Mouse (Mus musculus) neural tube, embryonic 15.5 days (tissue): ENCODE results near the gene Brinp1. TPM values are rescaled to one million over a fixed set of nuclear protein-coding genes. Genes with fewer than 3 reads are reported as not detected.
A peak's percentile ranks its signal among the peaks of the same experiment; 100 is the strongest.
"Not testable (repeated sequence)": the region's sequence is repeated elsewhere in the genome, so short reads cannot be mapped to it uniquely, and the experiment has no call there.

Source experiments
- ATAC-seq: fragments of 200-750 bp; cut with Nextera tagmentation; 2 replicates; pipeline ENCODE4 v1.8.0; 2017; ENCODE audit warnings: mild to moderate bottlenecking, moderate TSS enrichment, moderate library complexity; ENCODE audit not compliant: low FRiP score
- H3K27ac ChIP-seq: fragments of 300-500 bp; sonication (generic); replicated peaks from 2 replicates; pipeline ENCODE4 v1.5.1; 2015; ENCODE audit warnings: mild to moderate bottlenecking, inconsistent platforms
- H3K27me3 ChIP-seq: fragments of 300-500 bp; sonication (generic); replicated peaks from 2 replicates; pipeline ENCODE4 v1.6.1; 2015; ENCODE audit warnings: inconsistent platforms
- H3K36me3 ChIP-seq: fragments of 300-500 bp; sonication (generic); 2 replicates; pipeline ENCODE4 v1.6.1; 2015; ENCODE audit warnings: inconsistent platforms
- H3K4me1 ChIP-seq: fragments of 300-500 bp; sonication (generic); 2 replicates; pipeline ENCODE4 v1.6.1; 2015; ENCODE audit warnings: inconsistent platforms
- H3K4me2 ChIP-seq: fragments of 300-500 bp; sonication (generic); 2 replicates; pipeline ENCODE4 v1.6.1; 2015; ENCODE audit warnings: inconsistent platforms, mild to moderate bottlenecking, moderate library complexity
- H3K4me3 ChIP-seq: fragments of 300-500 bp; sonication (generic); replicated peaks from 2 replicates; pipeline ENCODE4 v1.5.1; 2015; ENCODE audit warnings: mild to moderate bottlenecking, inconsistent platforms
- H3K9ac ChIP-seq: fragments of 300-500 bp; sonication (generic); replicated peaks from 2 replicates; pipeline ENCODE4 v1.6.1; 2015; ENCODE audit warnings: mild to moderate bottlenecking, inconsistent platforms
- H3K9me3 ChIP-seq: fragments of 300-500 bp; sonication (generic); replicated peaks from 2 replicates; pipeline ENCODE4 v1.6.1; 2016; ENCODE audit warnings: inconsistent platforms
- WGBS: fragments of 180-500 bp; shearing (Covaris S2); methylation state at CpG from one replicate; pipeline ENCODE4 v1.1.7; 2015; ENCODE audit warnings: mixed read lengths; 5-methylcytosine and 5-hydroxymethylcytosine counted together
- polyA plus RNA-seq: library from polyadenylated mRNA; unstranded; fragments of >200 nt; fragmentation: Nextera tagmentation; extraction: Ambion mirVana; gene quantifications from 2 replicates; pipeline ENCODE4 v1.2.1, GENCODE M21; 2015

Brinp1 gene
- polyA plus RNA-seq, 1 experiment from 2014 or later = 90.7 TPM

GRCm38 (mm10) chr4:68910942-68911341 lies 43.3 kb downstream of the Brinp1 start:
- H3K4me2 ChIP-seq = no peak overlapping the region
- no peaks in the 10 kb centered on the region for H3K9me3 ChIP-seq
- no peak for ATAC-seq
- no peak overlapping the region for H3K4me3 ChIP-seq
- H3K4me1 ChIP-seq = peaks cover 8% of the 10 kb centered on the region
- no peak overlapping the region for H3K27ac ChIP-seq
- WGBS = 66% methylated on average over 3 of the region's 3 CpGs
- H3K9ac ChIP-seq = no peak overlapping the region
- H3K27me3 ChIP-seq = no peaks in the 10 kb centered on the region
- no peaks in the 10 kb centered on the region for H3K36me3 ChIP-seq

GRCm38 (mm10) chr4:68906417-68907210 lies 47.6 kb downstream of the Brinp1 start:
- Histone ChIP-seq H3K27me3 (no peaks in the 10 kb centered on the region), H3K9ac (no peak overlapping the region), H3K9me3 (no peaks in the 10 kb centered on the region), H3K4me3 (no peak overlapping the region), H3K27ac (no peak overlapping the region), H3K36me3 (peaks cover 3% of the 10 kb centered on the region; the same call in 1 of the 2 replicates), H3K4me2 (peak overlapping the region; percentile 15; the same call in 1 of the 2 replicates), H3K4me1 (peaks cover 8% of the 10 kb centered on the region)
- peak; percentile 64; the same call in 1 of the 2 replicates for ATAC-seq
- 51% methylated on average over 11 of the region's 11 CpGs for WGBS

- H3K27me3 ChIP-seq = no peaks in the 10 kb centered on the region
- no peaks in the 10 kb centered on the region for H3K4me1 ChIP-seq
- no peak overlapping the region for H3K27ac ChIP-seq
- ATAC-seq = no peak
- H3K36me3 ChIP-seq = no peaks in the 10 kb centered on the region
- H3K4me3 ChIP-seq = no peak overlapping the region
- H3K4me2 ChIP-seq = no peak overlapping the region
- H3K9me3 ChIP-seq = no peaks in the 10 kb centered on the region
- WGBS = 88% methylated on average over 4 of the region's 4 CpGs
- H3K9ac ChIP-seq = no peak overlapping the region
Observed at GRCm38 (mm10) chr4:68890526-68890925, 63.7 kb downstream of the Brinp1 start.

GRCm38 (mm10) chr4:68886276-68886675 lies 67.9 kb downstream of the Brinp1 start:
- no peak for ATAC-seq
- H3K9ac ChIP-seq = no peak overlapping the region
- H3K9me3 ChIP-seq = no peaks in the 10 kb centered on the region
- H3K4me1 ChIP-seq = no peaks in the 10 kb centered on the region
- H3K4me2 ChIP-seq = no peak overlapping the region
- H3K36me3 ChIP-seq = no peaks in the 10 kb centered on the region
- no peak overlapping the region for H3K27ac ChIP-seq
- H3K4me3 ChIP-seq = no peak overlapping the region
- 84% methylated on average over 2 of the region's 2 CpGs for WGBS
- H3K27me3 ChIP-seq = no peaks in the 10 kb centered on the region

- no peaks in the 10 kb centered on the region for H3K4me1 ChIP-seq
Observed at GRCm38 (mm10) chr4:68872028-68872427, 82.2 kb downstream of the Brinp1 start.

GRCm38 (mm10) chr4:68865135-68865767 lies 88.9 kb downstream of the Brinp1 start:
- no peak overlapping the region for H3K4me3 ChIP-seq
- WGBS = 67% methylated on average over 4 of the region's 4 CpGs
- no peaks in the 10 kb centered on the region for H3K4me1 ChIP-seq
- H3K36me3 ChIP-seq = no peaks in the 10 kb centered on the region
- ATAC-seq = no peak
- no peak overlapping the region for H3K4me2 ChIP-seq
- no peak overlapping the region for H3K27ac ChIP-seq
- H3K9ac ChIP-seq = no peak overlapping the region
- no peaks in the 10 kb centered on the region for H3K9me3 ChIP-seq
- no peaks in the 10 kb centered on the region for H3K27me3 ChIP-seq

More at GRCm38 (mm10) chr4:68872028-68872427, 82.2 kb downstream of the Brinp1 start:
- no peak overlapping the region for H3K9ac ChIP-seq
- H3K4me2 ChIP-seq = no peak overlapping the region
- no peaks in the 10 kb centered on the region for H3K36me3 ChIP-seq
- H3K27ac ChIP-seq = no peak overlapping the region
- H3K9me3 ChIP-seq = no peaks in the 10 kb centered on the region
- H3K4me3 ChIP-seq = no peak overlapping the region
- H3K27me3 ChIP-seq = no peaks in the 10 kb centered on the region
- no peak for ATAC-seq

GRCm38 (mm10) chr4:68864668-68865067 lies 89.5 kb downstream of the Brinp1 start:
- H3K4me3 ChIP-seq = no peak overlapping the region
- H3K4me2 ChIP-seq = no peak overlapping the region
- 94% methylated on average over 2 of the region's 2 CpGs for WGBS
- H3K27me3 ChIP-seq = no peaks in the 10 kb centered on the region
- H3K9ac ChIP-seq = no peak overlapping the region
- no peaks in the 10 kb centered on the region for H3K36me3 ChIP-seq
- no peak overlapping the region for H3K27ac ChIP-seq
- no peak for ATAC-seq
- H3K4me1 ChIP-seq = no peaks in the 10 kb centered on the region
- H3K9me3 ChIP-seq = no peaks in the 10 kb centered on the region

GRCm38 (mm10) chr4:68856868-68857267 lies 97.3 kb downstream of the Brinp1 start:
- Histone ChIP-seq H3K4me3 (no peak overlapping the region), H3K9ac (no peak overlapping the region), H3K27ac (no peak overlapping the region), H3K36me3 (no peaks in the 10 kb centered on the region), H3K4me1 (no peaks in the 10 kb centered on the region), H3K9me3 (no peaks in the 10 kb centered on the region), H3K27me3 (no peaks in the 10 kb centered on the region), H3K4me2 (no peak overlapping the region)
- no peak for ATAC-seq
- 59% methylated on average over 1 of the region's 1 CpGs for WGBS

GRCm38 (mm10) chr4:68849671-68850070 lies 104.5 kb downstream of the Brinp1 start:
- H3K27ac ChIP-seq = peak overlapping the region; percentile 42; the same call in 1 of the 2 replicates
- no peaks in the 10 kb centered on the region for H3K36me3 ChIP-seq

GRCm38 (mm10) chr4:68846976-68847375 lies 107.2 kb downstream of the Brinp1 start:
- Histone ChIP-seq H3K4me2 (no peak overlapping the region), H3K36me3 (no peaks in the 10 kb centered on the region), H3K27ac (0 out of 2 replicates have a peak overlapping the region, but pooled peaks have one; percentile 18), H3K9ac (no peak overlapping the region), H3K9me3 (no peaks in the 10 kb centered on the region), H3K4me1 (no peaks in the 10 kb centered on the region; the same call in 1 of the 2 replicates), H3K4me3 (no peak overlapping the region), H3K27me3 (no peaks in the 10 kb centered on the region)
- peak; percentile 21; the same call in 1 of the 2 replicates for ATAC-seq
- 71% methylated on average over 1 of the region's 1 CpGs for WGBS

More at GRCm38 (mm10) chr4:68849671-68850070, 104.5 kb downstream of the Brinp1 start:
- WGBS = 32% methylated on average over 3 of the region's 3 CpGs
- H3K4me1 ChIP-seq = no peaks in the 10 kb centered on the region; the same call in 1 of the 2 replicates
- no peaks in the 10 kb centered on the region for H3K9me3 ChIP-seq
- ATAC-seq = peak; percentile 36; the same call in 1 of the 2 replicates
- H3K4me3 ChIP-seq = no peak overlapping the region
- no peak overlapping the region for H3K9ac ChIP-seq
- no peak overlapping the region for H3K4me2 ChIP-seq
- no peaks in the 10 kb centered on the region for H3K27me3 ChIP-seq

GRCm38 (mm10) chr4:68845964-68846363 lies 108.2 kb downstream of the Brinp1 start:
- Histone ChIP-seq H3K9me3 (no peaks in the 10 kb centered on the region), H3K4me1 (no peaks in the 10 kb centered on the region; the same call in 1 of the 2 replicates), H3K27ac (no peak overlapping the region), H3K4me3 (no peak overlapping the region), H3K9ac (no peak overlapping the region), H3K36me3 (0 out of 2 replicates have a peak, but pooled peaks cover 2% of the 10 kb centered on the region), H3K27me3 (no peaks in the 10 kb centered on the region), H3K4me2 (no peak overlapping the region)
- 51% methylated on average over 3 of the region's 3 CpGs for WGBS
- no peak for ATAC-seq

GRCm38 (mm10) chr4:68813997-68814396 lies 140.2 kb downstream of the Brinp1 start:
- H3K4me2 ChIP-seq, H3K4me3 ChIP-seq, H3K27ac ChIP-seq, H3K9me3 ChIP-seq, H3K4me1 ChIP-seq, H3K9ac ChIP-seq, H3K27me3 ChIP-seq, H3K36me3 ChIP-seq, ATAC-seq: not testable (repeated sequence)
